Mouse (Mus musculus) hindbrain, embryonic 11.5 days (tissue): ENCODE measurements around the gene Adig. TPM values are rescaled to one million over a fixed set of nuclear protein-coding genes. Genes with fewer than 3 reads are reported as not detected.

Experiments
- ATAC-seq: fragments of 200-750 bp; cut with Nextera tagmentation; 2 replicates; pipeline ENCODE4 v1.8.0; 2017; ENCODE audit warnings: mild to moderate bottlenecking, moderate TSS enrichment, moderate library complexity; ENCODE audit not compliant: low FRiP score
- DNase-seq: peaks from one replicate; pipeline ENCODE4 v3.0.0-alpha.2; 2015; ENCODE audit warnings: low spot score
- H3K27ac ChIP-seq: fragments of 300-500 bp; sonication (generic); 2 replicates; pipeline ENCODE4 v1.5.1; 2014; ENCODE audit warnings: mild to moderate bottlenecking, low read depth, low read length
- H3K27me3 ChIP-seq: fragments of 300-500 bp; sonication (generic); 2 replicates; pipeline ENCODE4 v1.6.1; 2014; ENCODE audit warnings: mild to moderate bottlenecking, low read length, moderate library complexity, mixed read lengths; ENCODE audit not compliant: control insufficient read depth, insufficient read depth
- H3K36me3 ChIP-seq: fragments of 300-500 bp; sonication (generic); 2 replicates; pipeline ENCODE4 v1.6.1; 2014; ENCODE audit warnings: mild to moderate bottlenecking, low read length, moderate library complexity, mixed read lengths; ENCODE audit not compliant: control insufficient read depth, insufficient read depth
- H3K4me1 ChIP-seq: fragments of 300-500 bp; sonication (generic); replicated peaks from 2 replicates; pipeline ENCODE4 v1.6.1; 2014; ENCODE audit warnings: low read length, mixed read lengths; ENCODE audit not compliant: control insufficient read depth, insufficient read depth
- H3K4me2 ChIP-seq: fragments of 300-500 bp; sonication (generic); replicated peaks from 2 replicates; pipeline ENCODE4 v1.6.1; 2014; ENCODE audit warnings: mild to moderate bottlenecking, low read depth, low read length
- H3K4me3 ChIP-seq: fragments of 300-500 bp; sonication (generic); 2 replicates; pipeline ENCODE4 v1.5.1; 2014; ENCODE audit warnings: low read depth, low read length
- H3K9ac ChIP-seq: fragments of 300-500 bp; sonication (generic); 2 replicates; pipeline ENCODE4 v1.6.1; 2014; ENCODE audit warnings: low read depth, low read length
- H3K9me3 ChIP-seq: fragments of 300-500 bp; sonication (generic); 2 replicates; pipeline ENCODE4 v1.6.1; 2016; ENCODE audit warnings: low read length; ENCODE audit not compliant: control insufficient read depth
- WGBS: fragments of 180-500 bp; shearing (Covaris S2); extraction: QIAGEN DNeasy Blood & Tissue Kit; methylation state at CpG from one replicate; pipeline ENCODE4 v1.1.7; 2014; 5-methylcytosine and 5-hydroxymethylcytosine counted together
- polyA plus RNA-seq: library from polyadenylated mRNA; unstranded; fragments of >200 nt; fragmentation: Nextera tagmentation; extraction: Ambion mirVana; gene quantifications from 2 replicates; pipeline ENCODE4 v1.2.1, GENCODE M21; 2014

Adig gene
- polyA plus RNA-seq, 1 experiment from 2014 or later = not detected

- H3K36me3 ChIP-seq = no peaks in the 10 kb centered on the region
- H3K4me1 ChIP-seq = no peaks in the 10 kb centered on the region
- no peak overlapping the region for H3K27ac ChIP-seq
- no peak overlapping the region for H3K4me3 ChIP-seq
- no peaks in the 10 kb centered on the region for H3K9me3 ChIP-seq
- DNase-seq = no peak
- 81% methylated on average over 16 of the region's 16 CpGs for WGBS
- no peak for ATAC-seq
- no peak overlapping the region for H3K4me2 ChIP-seq
- H3K9ac ChIP-seq = no peak overlapping the region
- no peaks in the 10 kb centered on the region for H3K27me3 ChIP-seq
Observed at GRCm38 (mm10) chr2:158524129-158524860, 21.9 kb downstream of the Adig start.

GRCm38 (mm10) chr2:158534090-158534489 lies 31.7 kb downstream of the Adig start:
- no peak overlapping the region for H3K9ac ChIP-seq
- DNase-seq = peak; percentile 84
- 0 out of 2 replicates have a peak, but pooled peaks have one; percentile 33 for ATAC-seq
- H3K4me2 ChIP-seq = no peak overlapping the region
- no peaks in the 10 kb centered on the region for H3K36me3 ChIP-seq
- H3K27me3 ChIP-seq = no peaks in the 10 kb centered on the region
- WGBS = 6% methylated on average over 4 of the region's 4 CpGs
- H3K4me3 ChIP-seq = no peak overlapping the region
- H3K4me1 ChIP-seq = no peaks in the 10 kb centered on the region
- H3K9me3 ChIP-seq = no peaks in the 10 kb centered on the region
- no peak overlapping the region for H3K27ac ChIP-seq

GRCm38 (mm10) chr2:158534559-158534958 lies 32.1 kb downstream of the Adig start:
- H3K9ac ChIP-seq = no peak overlapping the region
- no peaks in the 10 kb centered on the region for H3K36me3 ChIP-seq
- no peaks in the 10 kb centered on the region for H3K9me3 ChIP-seq
- H3K27me3 ChIP-seq = no peaks in the 10 kb centered on the region
- ATAC-seq = no peak
- no peak overlapping the region for H3K27ac ChIP-seq
- 77% methylated on average over 8 of the region's 8 CpGs for WGBS
- H3K4me3 ChIP-seq = no peak overlapping the region
- no peaks in the 10 kb centered on the region for H3K4me1 ChIP-seq
- no peak for DNase-seq
- no peak overlapping the region for H3K4me2 ChIP-seq

- H3K9ac ChIP-seq = 0 out of 2 replicates have a peak overlapping the region, but pooled peaks have one; percentile 2
- peak; percentile 22; the same call in 1 of the 2 replicates for ATAC-seq
- DNase-seq = peak; percentile 66
- no peaks in the 10 kb centered on the region for H3K9me3 ChIP-seq
- no peaks in the 10 kb centered on the region for H3K4me1 ChIP-seq
- H3K27me3 ChIP-seq = no peaks in the 10 kb centered on the region
- H3K4me2 ChIP-seq = peak overlapping the region; percentile 14; the same call in 1 of the 2 replicates
- H3K36me3 ChIP-seq = no peaks in the 10 kb centered on the region
- H3K4me3 ChIP-seq = no peak overlapping the region
- H3K27ac ChIP-seq = no peak overlapping the region
- 64% methylated on average over 24 of the region's 24 CpGs for WGBS
Observed at GRCm38 (mm10) chr2:158539433-158540305, 37.3 kb downstream of the Adig start.

GRCm38 (mm10) chr2:158541286-158541685 lies 38.9 kb downstream of the Adig start:
- WGBS = 51% methylated on average over 4 of the region's 4 CpGs
- H3K27ac ChIP-seq = no peak overlapping the region
- no peak for DNase-seq
- no peak for ATAC-seq
- no peaks in the 10 kb centered on the region for H3K27me3 ChIP-seq
- H3K9ac ChIP-seq = no peak overlapping the region
- no peaks in the 10 kb centered on the region for H3K9me3 ChIP-seq
- no peak overlapping the region for H3K4me2 ChIP-seq
- no peak overlapping the region for H3K4me3 ChIP-seq
- no peaks in the 10 kb centered on the region for H3K36me3 ChIP-seq
- H3K4me1 ChIP-seq = no peaks in the 10 kb centered on the region

GRCm38 (mm10) chr2:158545266-158545665 lies 42.9 kb downstream of the Adig start:
- no peaks in the 10 kb centered on the region for H3K27me3 ChIP-seq
- no peak overlapping the region for H3K4me3 ChIP-seq
- no peaks in the 10 kb centered on the region for H3K4me1 ChIP-seq
- WGBS = 80% methylated on average over 2 of the region's 2 CpGs
- no peak for ATAC-seq
- H3K9ac ChIP-seq = no peak overlapping the region
- no peaks in the 10 kb centered on the region for H3K36me3 ChIP-seq
- no peaks in the 10 kb centered on the region for H3K9me3 ChIP-seq
- no peak overlapping the region for H3K4me2 ChIP-seq
- H3K27ac ChIP-seq = no peak overlapping the region
- DNase-seq = no peak

- Histone ChIP-seq H3K27ac (no peak overlapping the region), H3K9me3 (no peaks in the 10 kb centered on the region), H3K4me1 (no peaks in the 10 kb centered on the region), H3K4me2 (no peak overlapping the region), H3K36me3 (no peaks in the 10 kb centered on the region), H3K4me3 (no peak overlapping the region), H3K27me3 (no peaks in the 10 kb centered on the region; the same call in 1 of the 2 replicates), H3K9ac (peak overlapping the region; percentile 42)
- 4% methylated on average over 17 of the region's 17 CpGs for whole genome bisulfite sequencing
- ATAC-seq (peak; percentile 78), DNase-seq (peak; percentile 96)
Observed at GRCm38 (mm10) chr2:158546751-158547150, 44.3 kb downstream of the Adig start.

- Histone ChIP-seq H3K9ac (no peak overlapping the region), H3K4me2 (no peak overlapping the region), H3K36me3 (no peaks in the 10 kb centered on the region), H3K27ac (no peak overlapping the region), H3K9me3 (no peaks in the 10 kb centered on the region), H3K4me3 (no peak overlapping the region), H3K4me1 (0 out of 2 replicates have a peak, but pooled peaks cover 2% of the 10 kb centered on the region), H3K27me3 (peaks cover 7% of the 10 kb centered on the region; the same call in 1 of the 2 replicates)
- 0% methylated on average over 3 of the region's 3 CpGs for WGBS
- ATAC-seq = no peak
- peak; percentile 91 for DNase-seq
Observed at GRCm38 (mm10) chr2:158550067-158550466, 47.7 kb downstream of the Adig start.
